Mouse (Mus musculus) kidney, adult 2 months (tissue): ENCODE results near the gene Il9. TPM values are rescaled to one million over a fixed set of nuclear protein-coding genes. Genes with fewer than 3 reads are reported as not detected.

ENCODE experiments used
- DNase-seq: peaks from one replicate; pipeline ENCODE4 v3.0.0; 2021
- H3K27ac ChIP-seq: fragments of 200-500 bp; 2 replicates; pipeline ENCODE4 v1.5.1; 2012; ENCODE audit warnings: low read depth, low read length, control low read depth, inconsistent platforms; ENCODE audit not compliant: insufficient read depth
- H3K27me3 ChIP-seq: fragments of 200-500 bp; replicated peaks from 2 replicates; pipeline ENCODE4 v1.6.1; 2012; ENCODE audit warnings: mild to moderate bottlenecking, moderate library complexity, low read length, inconsistent platforms; ENCODE audit not compliant: control insufficient read depth, insufficient read depth
- H3K36me3 ChIP-seq: fragments of 200-500 bp; 2 replicates; pipeline ENCODE4 v1.6.1; 2012; ENCODE audit warnings: mild to moderate bottlenecking, moderate library complexity, low read length, inconsistent platforms; ENCODE audit not compliant: control insufficient read depth, insufficient read depth
- H3K4me1 ChIP-seq: fragments of 200-500 bp; 2 replicates; pipeline ENCODE4 v1.6.1; 2011; ENCODE audit warnings: low read length; ENCODE audit not compliant: control insufficient read depth, insufficient read depth
- H3K4me3 ChIP-seq: fragments of 200-500 bp; 2 replicates; pipeline ENCODE4 v1.5.1; 2011; ENCODE audit warnings: mild to moderate bottlenecking, low read depth, low read length, control low read depth; ENCODE audit not compliant: insufficient read depth
- CTCF ChIP-seq: fragments of 200-500 bp; conservative IDR thresholded peaks from 2 replicates; pipeline ENCODE4 v1.5.1; 2011; ENCODE audit warnings: low read depth, mild to moderate bottlenecking, control low read depth, low read length, moderate library complexity, mixed read lengths; ENCODE audit not compliant: insufficient read depth, insufficient read length
- POLR2A ChIP-seq: fragments of 200-500 bp; IDR thresholded peaks from one replicate; pipeline ENCODE4 v1.6.1; 2011; ENCODE audit warnings: low read depth, low read length, control low read depth
- WGBS: fragments of 180-500 bp; shearing (Covaris S2); methylation state at CpG from one replicate; pipeline ENCODE4 v1.1.7; 2018; 5-methylcytosine and 5-hydroxymethylcytosine counted together
- polyA plus RNA-seq: library from polyadenylated mRNA; depleted of rRNA; stranded (reverse); fragments of >200 nt; gene quantifications from 2 replicates; pipeline ENCODE4 v1.2.3, GENCODE M21; 2012

Il9 gene
- polyA plus RNA-seq, 1 experiment: not detected

GRCm38 (mm10) chr13:56472661-56473060, 9.4 kb downstream of the Il9 start:
- Histone ChIP-seq H3K4me3 (no peak overlapping the region), H3K27me3 (no peaks in the 10 kb centered on the region), H3K36me3 (no peaks in the 10 kb centered on the region), H3K27ac (no peak overlapping the region), H3K4me1 (peaks cover 13% of the 10 kb centered on the region)
- no peak for DNase-seq
- WGBS: 89% methylated on average over 9 of the region's 9 CpGs
- no peak for TF ChIP-seq POLR2A
- no peak for TF ChIP-seq CTCF

GRCm38 (mm10) chr13:56471951-56472350, 10.1 kb downstream of the Il9 start:
- Histone ChIP-seq H3K27ac (peak overlapping the region; percentile 34), H3K4me3 (no peak overlapping the region), H3K36me3 (no peaks in the 10 kb centered on the region), H3K4me1 (peaks cover 12% of the 10 kb centered on the region), H3K27me3 (no peaks in the 10 kb centered on the region)
- TF ChIP-seq POLR2A (no peak), CTCF (no peak)
- DNase-seq: peak; percentile 84
- WGBS: 16% methylated on average over 9 of the region's 9 CpGs

- WGBS: 79% methylated on average over 6 of the region's 6 CpGs
- no peak for DNase-seq
- Histone ChIP-seq H3K27me3 (no peaks in the 10 kb centered on the region), H3K36me3 (no peaks in the 10 kb centered on the region), H3K4me3 (no peak overlapping the region), H3K27ac (no peak overlapping the region), H3K4me1 (peaks cover 9% of the 10 kb centered on the region)
- TF ChIP-seq POLR2A (no peak), CTCF (no peak)
Measured at GRCm38 (mm10) chr13:56471211-56471610, 10.8 kb downstream of the Il9 start.

- TF ChIP-seq CTCF (no peak), POLR2A (no peak)
- H3K4me3 ChIP-seq: no peak overlapping the region
- H3K27me3 ChIP-seq: no peaks in the 10 kb centered on the region
- DNase-seq: no peak
- H3K36me3 ChIP-seq: no peaks in the 10 kb centered on the region
- 93% methylated on average over 4 of the region's 4 CpGs for WGBS
- no peak overlapping the region for H3K27ac ChIP-seq
- H3K4me1 ChIP-seq: peaks cover 13% of the 10 kb centered on the region
Measured at GRCm38 (mm10) chr13:56468536-56468935, 13.5 kb downstream of the Il9 start.

- H3K36me3 ChIP-seq: no peaks in the 10 kb centered on the region
- 97% methylated on average over 7 of the region's 7 CpGs for WGBS
- TF ChIP-seq CTCF (no peak), POLR2A (no peak)
- H3K27ac ChIP-seq: no peak overlapping the region
- H3K4me1 ChIP-seq: peaks cover 13% of the 10 kb centered on the region
- no peak for DNase-seq
- no peaks in the 10 kb centered on the region for H3K27me3 ChIP-seq
- no peak overlapping the region for H3K4me3 ChIP-seq
Measured at GRCm38 (mm10) chr13:56467786-56468185, 14.3 kb downstream of the Il9 start.

- Histone ChIP-seq H3K36me3 (no peaks in the 10 kb centered on the region), H3K4me1 (peaks cover 10% of the 10 kb centered on the region; the same call in 1 of the 2 replicates), H3K27me3 (no peaks in the 10 kb centered on the region), H3K27ac (peak overlapping the region; percentile 36), H3K4me3 (no peak overlapping the region)
- TF ChIP-seq POLR2A: no peak
- TF ChIP-seq CTCF: no peak
- WGBS: 76% methylated on average over 6 of the region's 6 CpGs
- DNase-seq: peak; percentile 69
Measured at GRCm38 (mm10) chr13:56463750-56464149, 18.3 kb downstream of the Il9 start.

GRCm38 (mm10) chr13:56463261-56463660, 18.8 kb downstream of the Il9 start:
- 59% methylated on average over 7 of the region's 7 CpGs for WGBS
- Histone ChIP-seq H3K36me3 (no peaks in the 10 kb centered on the region), H3K27ac (peak overlapping the region; percentile 36), H3K4me3 (no peak overlapping the region), H3K27me3 (no peaks in the 10 kb centered on the region), H3K4me1 (peaks cover 13% of the 10 kb centered on the region; the same call in 1 of the 2 replicates)
- DNase-seq: peak; percentile 84
- TF ChIP-seq POLR2A: no peak
- TF ChIP-seq CTCF: no peak

- peak overlapping the region; percentile 13; the same call in 1 of the 2 replicates for H3K27ac ChIP-seq
- TF ChIP-seq POLR2A: no peak
- TF ChIP-seq CTCF: no peak
- 82% methylated on average over 4 of the region's 4 CpGs for WGBS
- no peak overlapping the region for H3K4me3 ChIP-seq
- H3K36me3 ChIP-seq: no peaks in the 10 kb centered on the region
- no peak for DNase-seq
- no peaks in the 10 kb centered on the region for H3K27me3 ChIP-seq
- H3K4me1 ChIP-seq: peaks cover 14% of the 10 kb centered on the region; the same call in 1 of the 2 replicates
Measured at GRCm38 (mm10) chr13:56462791-56463190, 19.3 kb downstream of the Il9 start.
